In the genomic region with DNA sequence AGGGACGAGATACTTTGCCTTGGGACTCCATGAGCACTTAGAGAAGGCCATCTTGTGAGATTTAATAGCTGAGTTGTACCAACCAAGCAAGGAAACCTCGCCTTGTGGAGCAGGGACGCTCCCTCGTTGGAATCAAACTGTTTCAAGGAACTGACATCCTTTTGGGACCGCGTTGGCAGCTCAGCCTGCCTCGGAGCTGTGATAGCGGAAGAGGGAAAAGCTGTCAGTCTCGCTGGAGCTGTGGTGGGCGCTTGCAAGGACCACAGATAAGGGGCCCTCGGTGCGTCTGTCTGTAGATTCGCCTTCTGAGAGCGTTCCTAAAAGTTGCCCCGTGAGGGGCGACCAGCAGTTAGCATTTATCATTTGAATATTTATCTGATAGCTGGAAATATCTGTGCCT, we compare ENCODE assay signal across 16 mouse cellular contexts. TPM values are rescaled to one million over a fixed set of nuclear protein-coding genes. Genes with fewer than 3 reads are reported as not detected.
A peak's percentile ranks its signal among the peaks of the same experiment; 100 is the strongest.
DNase-seq lines count a peak whose midpoint lies in the region; ATAC-seq and TF ChIP-seq lines count a peak whose summit lies in the region.
"Had no signal": no experiment of that assay in that cellular context is flagged by ENCODE, and none has a peak within 500 bp of the region (broad histone marks: within the 10 kb centered on the region; RNA-seq: fewer than 3 reads in every experiment).

No protein-coding gene starts in this region.

- no peak for TF ChIP-seq CTCF in left cerebral cortex, adult 2 months (IDR thresholded peaks at IDR 0.05)

- no peak for DNase-seq in heart, embryonic 10.5 days (ENCODE audit: low spot score)
- DNase-seq in heart, postnatal 10 days: no peak
- no peak for DNase-seq in hindbrain, embryonic 11.5 days (ENCODE audit: low spot score)
- peak; percentile 22 for DNase-seq in brain, adult 2 months (ENCODE audit: low read depth, low spot score)
- no peak for DNase-seq in Muller cell, postnatal 12 days (ENCODE audit: inconsistent ontology term)
- DNase-seq in left cerebral cortex, adult 2 months (ENCODE audit: extremely low spot score in 1 of 2, low spot score in 2 of 2): no peak

- peaks cover 8% of the 10 kb centered on the region for H3K4me1 ChIP-seq in heart, embryonic 10.5 days
- peaks cover 7% of the 10 kb centered on the region for H3K4me1 ChIP-seq in hindbrain, embryonic 12.5 days
- H3K4me1 ChIP-seq in hindbrain, embryonic 11.5 days (replicated peaks; ENCODE audit: control insufficient read depth, insufficient read depth, low read length): no peaks in the 10 kb centered on the region
- peaks cover 2% of the 10 kb centered on the region for H3K4me1 ChIP-seq in hindbrain, embryonic 16.5 days (ENCODE audit: control insufficient read depth, insufficient read depth, low read depth, low read length)
- H3K4me1 ChIP-seq: liver, embryonic 13.5 days; lung, embryonic 15.5 days had no signal

- no peak overlapping the region for H3K9ac ChIP-seq in hindbrain, embryonic 12.5 days
- H3K9ac ChIP-seq in hindbrain, embryonic 11.5 days (ENCODE audit: low read depth, low read length): no peak overlapping the region
- no peak overlapping the region for H3K9ac ChIP-seq in hindbrain, embryonic 16.5 days (ENCODE audit: low read depth, low read length)
- H3K9ac ChIP-seq: limb, embryonic 12.5 days; liver, embryonic 13.5 days; lung, embryonic 15.5 days had no signal

- no peak overlapping the region for H3K27ac ChIP-seq in heart, embryonic 10.5 days
- H3K27ac ChIP-seq in hindbrain, embryonic 12.5 days: peak overlapping the region; percentile 60
- no peak overlapping the region for H3K27ac ChIP-seq in hindbrain, embryonic 11.5 days (ENCODE audit: low read depth, low read length)
- H3K27ac ChIP-seq in hindbrain, embryonic 16.5 days (ENCODE audit: low read depth, low read length): 0 out of 2 replicates have a peak overlapping the region, but pooled peaks have one; percentile 0
- H3K27ac ChIP-seq in left cerebral cortex, adult 2 months: no peak overlapping the region
- H3K27ac ChIP-seq: gastrocnemius, adult 2 months; limb, embryonic 12.5 days; liver, embryonic 13.5 days; lung, embryonic 15.5 days; macrophage had no signal

- intact Hi-C loops in heart, postnatal 10 days (cut with DNase I): loop anchor here (2.0 to 10.0 kb wide), 3 partner anchors 137 to 361 kb away; no protein-coding TSS in a partner anchor
- intact Hi-C loops in left cerebral cortex, adult 2 months (cut with DNase I): loop anchor here (1.0 to 10.0 kb wide), 2 partner anchors 137 to 311 kb away; no protein-coding TSS in a partner anchor

- peak overlapping the region; percentile 51 for H3K4me3 ChIP-seq in heart, embryonic 10.5 days
- H3K4me3 ChIP-seq in hindbrain, embryonic 12.5 days: no peak overlapping the region
- H3K4me3 ChIP-seq in hindbrain, embryonic 11.5 days (ENCODE audit: low read depth, low read length): no peak overlapping the region
- H3K4me3 ChIP-seq in hindbrain, embryonic 16.5 days (ENCODE audit: low read length): no peak overlapping the region
- H3K4me3 ChIP-seq in left cerebral cortex, adult 2 months: no peak overlapping the region
- H3K4me3 ChIP-seq: gastrocnemius, adult 2 months; limb, embryonic 12.5 days; liver, embryonic 13.5 days; lung, embryonic 15.5 days had no signal

- no peaks in the 10 kb centered on the region; the same call in 1 of the 2 replicates for H3K9me3 ChIP-seq in heart, embryonic 10.5 days
- no peaks in the 10 kb centered on the region; the same call in 1 of the 2 replicates for H3K9me3 ChIP-seq in hindbrain, embryonic 12.5 days (replicated peaks)
- H3K9me3 ChIP-seq in hindbrain, embryonic 11.5 days (ENCODE audit: control insufficient read depth, low read length): no peaks in the 10 kb centered on the region
- H3K9me3 ChIP-seq in hindbrain, embryonic 16.5 days (ENCODE audit: control insufficient read depth, low read length): no peaks in the 10 kb centered on the region
- H3K9me3 ChIP-seq: lung, embryonic 15.5 days had no signal

- 34% methylated on average over 16 of the region's 16 CpGs for WGBS in heart, embryonic 10.5 days
- 72% methylated on average over 16 of the region's 16 CpGs for WGBS in hindbrain, embryonic 12.5 days
- WGBS in hindbrain, embryonic 11.5 days: 85% methylated on average over 16 of the region's 16 CpGs
- WGBS in hindbrain, embryonic 16.5 days: 65% methylated on average over 16 of the region's 16 CpGs

- H3K36me3 ChIP-seq in heart, embryonic 10.5 days: peaks cover 7% of the 10 kb centered on the region; the same call in 1 of the 2 replicates
- H3K36me3 ChIP-seq in hindbrain, embryonic 12.5 days: 0 out of 2 replicates have a peak, but pooled peaks cover 2% of the 10 kb centered on the region
- no peaks in the 10 kb centered on the region for H3K36me3 ChIP-seq in hindbrain, embryonic 11.5 days (ENCODE audit: control insufficient read depth, insufficient read depth, low read length)
- H3K36me3 ChIP-seq in hindbrain, embryonic 16.5 days (ENCODE audit: control insufficient read depth, insufficient read depth, low read length): no peaks in the 10 kb centered on the region
- H3K36me3 ChIP-seq: lung, embryonic 15.5 days had no signal

- no peak overlapping the region for H3K4me2 ChIP-seq in hindbrain, embryonic 12.5 days (replicated peaks)
- no peak overlapping the region for H3K4me2 ChIP-seq in hindbrain, embryonic 11.5 days (replicated peaks; ENCODE audit: low read depth, low read length)
- H3K4me2 ChIP-seq in hindbrain, embryonic 16.5 days (ENCODE audit: low read length): peak overlapping the region; percentile 7
- H3K4me2 ChIP-seq: limb, embryonic 12.5 days; liver, embryonic 13.5 days; lung, embryonic 15.5 days had no signal

- ATAC-seq in hindbrain, embryonic 12.5 days (ENCODE audit: low FRiP score): no peak
- no peak for ATAC-seq in hindbrain, embryonic 11.5 days (ENCODE audit: low FRiP score)
- ATAC-seq in hindbrain, embryonic 16.5 days: peak; percentile 24
- ATAC-seq: activated CD4-positive, CD25-positive, alpha-beta regulatory T cell, adult 4 months; forebrain, embryonic 14.5 days; intestine, embryonic 16.5 days had no signal

- no peaks in the 10 kb centered on the region for H3K27me3 ChIP-seq in heart, embryonic 10.5 days (ENCODE audit: insufficient read depth, poor library complexity, severe bottlenecking)
- H3K27me3 ChIP-seq in hindbrain, embryonic 12.5 days: no peaks in the 10 kb centered on the region
- no peaks in the 10 kb centered on the region for H3K27me3 ChIP-seq in hindbrain, embryonic 11.5 days (ENCODE audit: control insufficient read depth, insufficient read depth, low read length)
- H3K27me3 ChIP-seq in hindbrain, embryonic 16.5 days (replicated peaks; ENCODE audit: control insufficient read depth, insufficient read depth, low read length): no peaks in the 10 kb centered on the region
- H3K27me3 ChIP-seq: limb, embryonic 12.5 days; liver, embryonic 13.5 days; lung, embryonic 15.5 days had no signal

RNA-seq across cellular contexts. Expression of a gene that starts 35.8 kb away (rescaled TPM):
- polyA plus RNA-seq in heart, embryonic 10.5 days (2016; fragmentation: Nextera tagmentation; extraction: Ambion mirVana): 12.7 and 14.9 TPM in 2 replicates
- 1 to 10 TPM; 9.7 to 10.0 TPM for total RNA-seq in heart, postnatal 10 days (2021)
- polyA plus RNA-seq in hindbrain, embryonic 12.5 days (2016; fragmentation: Nextera tagmentation; extraction: Ambion mirVana): 14.8 and 16.3 TPM in 2 replicates
- polyA plus RNA-seq in hindbrain, embryonic 11.5 days (2014; fragmentation: Nextera tagmentation; extraction: Ambion mirVana): 15.3 and 15.8 TPM in 2 replicates
- polyA plus RNA-seq in hindbrain, embryonic 16.5 days (2015; fragmentation: Nextera tagmentation; extraction: Ambion mirVana): 13.8 and 16.0 TPM in 2 replicates
- 10 to 100 TPM; 14.0 to 15.1 TPM for total RNA-seq in left cerebral cortex, adult 2 months (2021)

Comparison
In these comparisons a context has a peak if more than half of its experiments do, and no peak if none do; other contexts are left out.
1. H3K27ac ChIP-seq: peak in hindbrain, embryonic 12.5 days (single experiment) and hindbrain, embryonic 16.5 days (single experiment); none in heart, embryonic 10.5 days (single experiment), hindbrain, embryonic 11.5 days (single experiment) and left cerebral cortex, adult 2 months (single experiment).